Mouse (Mus musculus) right cerebral cortex, postnatal 14 days (tissue): Measurements from ENCODE around the gene Ephb6.
"Not testable (repeated sequence)": the region's sequence is repeated elsewhere in the genome, so short reads cannot be mapped to it uniquely, and the experiment has no call there.

Source experiments
- DNase-seq: peaks from one replicate; pipeline ENCODE4 v3.0.0; 2022

Ephb6 gene

DNA sequence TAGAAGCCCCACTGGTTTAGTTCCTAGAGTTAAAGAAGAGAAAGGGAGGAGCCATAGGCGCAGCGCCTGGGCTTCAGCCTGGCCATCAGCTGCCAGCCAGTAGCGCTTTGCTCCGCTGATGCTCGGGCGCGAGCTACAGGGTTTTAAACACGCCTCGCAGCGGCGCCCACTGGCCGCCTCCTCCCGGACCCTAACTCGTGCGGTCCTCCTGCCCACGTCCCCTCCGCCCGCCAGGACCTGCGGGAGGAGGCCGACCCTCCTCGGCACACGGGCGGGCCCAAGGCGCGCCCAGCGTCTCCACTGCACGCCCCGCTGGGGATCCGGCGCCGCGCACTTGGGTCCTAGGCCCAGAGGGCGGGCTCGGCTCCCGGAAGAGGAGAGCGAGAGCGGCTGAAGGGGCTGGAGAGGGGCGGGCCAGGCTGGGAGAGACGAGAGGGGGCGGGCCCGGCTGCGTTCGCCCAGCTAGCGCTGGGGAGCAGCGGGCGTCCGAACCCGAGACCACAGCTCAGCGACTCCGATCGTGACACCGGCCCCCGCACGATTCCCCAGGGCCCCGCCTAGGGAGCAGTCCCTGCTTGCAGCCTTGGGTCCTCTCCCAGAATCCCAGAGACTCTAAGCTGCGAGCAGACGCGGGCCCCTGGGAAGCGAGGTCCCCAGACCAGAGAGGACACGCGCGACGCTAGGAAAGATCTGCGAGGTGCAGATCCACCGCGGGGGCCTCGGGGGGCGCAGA lies at the start of gene Ephb6:
Gene Ephb6, plus strand, starts transcription at position 422 of the 733 bp plus-strand sequence.
- peak; percentile 73 for DNase-seq

DNA sequence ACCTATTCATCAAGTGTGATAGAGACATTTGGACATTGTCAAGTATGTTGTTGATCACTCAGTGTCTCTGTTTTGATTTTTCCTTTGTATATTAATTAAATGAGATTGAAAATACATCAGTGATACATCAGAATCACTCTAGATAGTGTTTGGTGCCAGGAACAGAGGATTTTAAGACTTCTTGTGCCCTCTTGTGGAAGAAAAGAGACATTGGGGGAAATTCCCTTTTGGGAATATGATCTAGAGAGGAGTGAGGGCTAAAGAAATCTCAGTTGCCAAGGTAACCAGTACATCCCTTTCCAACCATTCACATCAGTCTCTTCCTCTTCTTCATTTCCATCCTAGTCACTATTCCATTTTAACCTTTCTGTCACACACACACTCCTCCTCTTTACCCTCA lies 48.9 kb upstream of the Ephb6 start:
- no peak for DNase-seq

DNA sequence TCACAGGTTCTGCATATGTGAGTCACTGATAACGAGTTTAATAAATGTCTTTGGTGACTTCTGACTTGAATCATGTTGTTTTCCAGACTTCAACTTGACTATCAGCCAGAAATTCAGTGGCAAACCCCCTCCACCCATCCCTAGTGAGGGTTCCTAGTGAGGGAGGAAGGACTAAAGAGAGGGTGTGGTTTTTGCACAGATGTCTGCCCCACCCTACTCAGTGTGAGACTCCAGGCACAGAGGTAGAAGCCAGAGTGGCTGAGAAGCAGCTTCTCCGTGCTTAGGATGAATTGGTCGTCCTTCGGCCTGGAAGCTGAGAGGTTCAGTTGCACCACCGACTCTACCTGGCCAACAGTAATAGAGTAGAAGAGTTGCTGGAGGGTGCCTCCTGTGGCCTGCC lies 47.8 kb upstream of the Ephb6 start:
- DNase-seq = no peak

DNA sequence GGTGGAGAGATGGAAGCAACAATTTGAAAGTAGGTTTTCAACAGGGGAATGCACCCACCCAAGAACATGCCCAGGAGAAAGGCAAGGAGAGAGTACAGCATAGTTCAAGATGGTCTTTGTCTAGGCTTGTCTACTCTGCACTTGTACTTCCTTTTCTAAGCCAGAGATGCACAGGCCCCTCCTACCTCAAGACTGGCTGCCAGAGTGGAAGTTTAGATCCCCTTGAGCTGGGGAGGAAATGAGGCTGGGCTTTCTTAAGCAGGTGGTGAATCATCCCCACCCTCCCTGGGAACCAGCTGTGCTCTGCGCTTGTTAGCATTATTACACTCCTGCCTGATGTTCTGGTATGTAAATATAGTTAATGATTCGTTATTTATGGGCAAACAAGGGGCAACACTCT lies 47.0 kb upstream of the Ephb6 start:
- no peak for DNase-seq

DNA sequence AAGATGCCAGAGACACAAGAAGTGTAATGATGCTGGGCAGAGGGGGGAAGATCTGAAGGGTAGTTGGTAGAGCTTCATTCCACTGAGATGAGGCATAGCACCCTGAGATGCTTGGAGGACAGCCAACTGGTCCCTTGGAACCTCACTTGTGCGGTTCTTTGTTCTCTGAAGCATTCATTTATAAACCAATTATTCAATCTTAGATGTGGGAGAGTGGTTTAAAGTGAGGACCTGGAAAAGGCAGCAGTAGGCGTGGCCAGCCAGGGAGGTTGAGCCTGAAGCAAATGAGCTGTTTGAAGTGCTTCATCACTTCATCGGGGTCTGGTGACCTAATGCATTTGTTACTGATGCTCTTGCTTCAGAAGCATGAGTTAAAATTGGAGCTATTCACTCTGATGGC lies 46.0 kb upstream of the Ephb6 start:
- no peak for DNase-seq

DNA sequence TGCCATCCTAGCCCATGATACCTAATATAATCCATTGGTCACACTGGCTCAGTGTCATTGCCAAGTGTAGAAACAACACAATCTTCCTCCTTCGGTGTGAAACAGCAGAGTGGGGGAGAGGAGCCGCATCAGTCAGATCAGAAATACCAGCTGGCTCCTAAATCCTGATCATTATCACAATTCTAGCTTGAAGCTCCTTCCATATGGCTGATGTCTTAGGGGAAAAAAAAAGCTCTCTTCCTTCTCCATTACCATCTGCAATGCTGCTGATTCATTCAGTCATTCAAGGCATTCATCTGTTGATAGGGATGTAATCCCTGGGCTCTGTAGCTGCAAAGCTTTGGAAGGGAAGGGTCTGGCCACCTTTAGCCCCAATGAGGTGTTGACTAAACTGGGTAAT lies 45.0 kb upstream of the Ephb6 start:
- DNase-seq = no peak

DNA sequence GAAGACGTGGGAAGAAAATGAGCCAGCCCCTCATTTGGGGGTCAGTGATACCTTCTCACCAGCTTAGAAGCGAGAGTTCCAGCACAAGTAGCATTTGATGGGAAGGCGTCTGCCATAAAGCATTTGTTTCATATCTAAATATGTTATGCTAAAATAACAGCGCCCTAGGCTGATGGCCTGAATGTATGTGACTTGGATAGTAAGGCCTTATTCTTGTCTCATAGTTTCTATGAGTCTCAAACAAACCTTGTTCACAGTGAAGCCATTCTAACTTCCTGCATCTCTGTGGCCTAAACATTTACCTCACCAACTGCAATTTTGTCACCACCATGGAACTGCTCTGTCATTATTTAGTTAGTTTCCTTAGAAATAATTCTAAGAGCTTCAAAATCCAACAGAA lies 42.7 kb upstream of the Ephb6 start:
- no peak for DNase-seq

DNA sequence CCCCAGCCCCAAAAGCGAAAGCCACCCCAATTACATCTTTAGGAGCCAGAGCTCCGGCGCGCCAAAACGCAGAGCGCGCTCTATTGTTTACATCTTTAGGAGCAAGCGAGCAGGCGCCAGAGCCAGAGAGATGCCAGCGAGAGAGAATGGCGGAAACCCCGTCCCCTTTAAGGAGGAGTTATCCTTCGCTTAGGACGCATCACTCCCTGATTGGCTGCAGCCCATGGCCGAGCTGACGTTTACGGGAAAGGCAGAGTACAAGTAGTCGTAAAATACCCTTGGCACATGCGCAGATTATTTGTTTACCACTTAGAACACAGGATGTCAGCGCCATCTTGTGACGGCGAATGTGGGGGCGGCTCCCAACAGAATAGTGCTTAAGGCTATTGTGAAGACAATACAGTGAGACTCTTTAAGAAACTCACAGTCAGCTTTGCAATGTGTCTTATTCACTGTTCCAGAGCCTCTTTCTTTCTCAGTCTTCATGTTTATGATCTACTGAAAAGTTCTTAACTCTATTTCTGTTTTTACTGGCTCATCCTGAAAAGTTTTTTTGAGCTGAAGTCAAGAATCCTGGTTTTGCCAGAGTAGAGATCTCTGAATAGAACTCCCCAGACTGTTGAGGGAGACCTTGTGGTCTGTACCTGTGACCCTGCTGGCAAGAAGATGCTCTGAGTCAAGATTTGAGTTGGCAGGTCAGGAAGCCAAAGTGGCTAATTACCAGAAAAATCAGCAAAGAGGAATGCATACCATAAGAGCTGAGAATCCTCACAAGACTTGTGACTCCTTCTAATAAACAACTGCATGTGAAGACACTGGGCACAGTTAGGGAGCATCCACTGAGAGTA lies 42.0 kb upstream of the Ephb6 start:
- not testable (repeated sequence) for DNase-seq

DNA sequence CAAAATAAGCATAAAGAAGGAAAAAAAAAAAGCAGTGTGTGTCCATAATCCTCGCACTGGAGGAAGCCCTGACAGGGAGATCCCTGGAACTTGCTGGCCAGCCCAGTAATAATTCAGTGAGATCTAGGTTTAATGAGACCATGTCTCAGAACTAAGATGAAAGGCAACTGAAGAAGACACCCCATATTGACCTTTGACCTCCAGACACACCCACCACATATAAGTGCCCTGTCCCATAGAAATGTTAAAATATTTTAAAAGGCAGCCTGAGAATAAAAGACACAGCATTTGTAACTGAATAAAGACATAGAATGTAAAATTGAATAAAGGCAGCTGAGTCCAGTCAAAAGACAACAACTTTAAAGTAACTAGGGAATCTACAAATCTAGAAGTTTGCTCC lies 40.0 kb upstream of the Ephb6 start:
- no peak for DNase-seq

DNA sequence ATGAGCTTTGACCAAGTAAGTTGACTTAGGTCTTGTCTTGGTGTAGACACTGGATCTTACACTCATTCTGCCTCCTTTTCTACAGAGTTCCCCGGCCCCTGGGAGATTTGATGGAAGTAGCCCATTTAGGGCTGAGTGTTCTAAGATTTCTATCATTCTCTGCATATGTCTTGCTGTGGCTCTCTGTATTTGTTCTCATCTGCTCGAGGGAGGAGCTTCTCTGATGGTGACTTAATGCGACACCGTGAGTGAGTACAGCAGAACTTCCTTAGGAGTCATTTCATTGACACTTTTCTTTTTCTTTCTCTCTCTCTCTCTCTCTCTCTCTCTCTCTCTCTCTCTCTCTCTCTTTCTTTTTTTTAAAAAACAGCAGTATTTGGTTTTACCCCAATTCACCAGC lies 38.3 kb upstream of the Ephb6 start:
- DNase-seq = no peak

DNA sequence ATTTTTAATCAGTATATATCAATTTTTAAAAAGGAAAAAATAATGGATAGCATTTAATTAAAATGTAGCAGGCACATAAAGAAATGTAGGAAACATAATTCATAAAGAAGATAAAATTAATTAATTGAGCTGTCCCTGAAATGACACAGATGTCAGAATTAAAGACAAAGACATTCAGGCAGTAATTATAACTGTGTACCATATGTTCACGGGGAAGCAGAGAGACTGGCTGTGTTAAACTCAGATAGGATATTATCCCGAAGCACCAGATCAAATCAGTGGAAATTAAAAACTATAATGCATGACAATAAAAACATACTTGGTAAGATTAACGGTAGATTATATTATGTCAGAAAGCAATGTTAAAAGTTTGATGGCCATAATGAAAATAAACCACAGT lies 36.2 kb upstream of the Ephb6 start:
- DNase-seq = no peak

DNA sequence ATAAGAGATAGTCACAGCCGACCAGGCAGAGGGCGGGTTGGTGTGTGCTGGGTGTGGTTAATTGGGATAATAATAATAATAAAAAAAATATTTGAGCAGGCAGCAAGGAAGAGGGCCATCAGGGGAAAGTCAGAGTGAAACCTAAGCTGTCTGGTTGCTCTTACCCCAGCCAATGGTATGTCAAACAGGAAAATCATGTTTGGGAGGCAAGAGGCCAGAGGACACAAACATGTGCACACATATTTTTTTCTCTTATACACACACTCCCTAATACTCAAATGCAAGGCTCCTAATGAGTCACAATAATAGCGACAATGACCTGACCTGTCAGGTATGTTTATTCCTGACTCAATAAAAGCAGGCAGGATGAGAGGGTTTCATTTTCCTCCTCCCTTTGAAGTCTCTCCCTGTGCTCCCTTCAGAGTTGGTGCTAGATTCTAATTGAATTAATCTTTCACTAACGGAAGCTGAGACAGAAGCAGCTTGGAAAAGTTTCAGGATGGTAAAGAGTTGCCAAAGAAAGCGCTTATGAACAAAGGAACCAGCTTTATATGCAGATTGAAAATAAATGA lies 28.7 kb upstream of the Ephb6 start:
- DNase-seq = no peak

DNA sequence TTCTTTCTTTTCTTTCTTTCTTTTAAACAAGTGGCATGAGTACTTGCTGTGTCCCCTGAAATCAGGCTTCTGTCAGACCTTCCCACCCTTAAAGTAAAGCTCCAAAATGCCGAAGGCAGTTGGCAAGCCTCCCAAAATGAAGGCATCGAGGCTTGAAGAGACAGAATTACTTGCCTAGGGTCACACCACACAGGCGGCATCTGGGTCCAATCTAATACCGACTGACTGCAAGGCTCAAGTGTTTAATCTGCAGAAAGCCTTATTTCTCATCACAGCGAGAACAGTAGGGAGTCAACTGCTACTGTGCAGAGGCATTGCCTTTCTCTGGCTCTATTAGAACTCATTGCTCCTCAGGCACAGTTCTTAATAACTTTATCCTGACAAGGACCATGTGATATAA lies 28.0 kb upstream of the Ephb6 start:
- DNase-seq = no peak

DNA sequence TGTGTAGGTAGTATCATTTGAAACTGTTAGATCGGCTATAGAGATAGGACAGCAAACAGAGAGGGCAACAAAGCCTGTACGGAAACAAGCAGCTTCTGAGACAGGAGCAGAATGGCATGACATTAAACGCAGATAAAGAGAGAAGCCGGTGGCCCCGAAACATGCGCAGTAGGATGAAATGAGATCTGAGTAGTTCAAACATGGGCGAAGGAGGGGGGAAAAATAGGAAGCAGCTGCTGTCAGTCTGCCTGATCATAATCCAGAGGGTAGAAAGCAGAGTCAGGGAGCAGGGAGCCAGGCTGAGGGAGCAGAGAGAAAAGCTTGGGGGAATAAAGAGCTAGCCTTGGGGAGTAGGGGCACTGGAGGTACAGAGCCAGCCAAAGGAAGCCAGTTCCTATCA lies 24.0 kb upstream of the Ephb6 start:
- no peak for DNase-seq

DNA sequence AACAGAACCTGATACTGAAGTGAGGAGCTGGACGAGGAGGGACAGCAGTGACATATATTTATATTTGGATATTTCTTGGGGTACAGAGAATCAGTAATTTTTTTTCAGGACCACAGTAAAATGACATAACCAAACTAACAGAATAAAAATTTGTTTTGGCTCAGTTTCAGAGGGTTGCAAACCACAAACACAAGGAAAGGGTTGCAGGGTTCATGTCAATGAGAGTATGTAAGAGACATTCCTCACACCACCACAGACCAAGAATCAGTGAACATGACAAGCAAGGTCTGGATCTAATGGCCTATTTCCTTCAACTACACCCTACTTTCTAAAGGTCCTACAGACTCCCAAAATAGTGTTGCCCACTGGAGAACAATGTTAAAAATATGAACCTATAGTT lies 23.1 kb upstream of the Ephb6 start:
- DNase-seq = no peak

DNA sequence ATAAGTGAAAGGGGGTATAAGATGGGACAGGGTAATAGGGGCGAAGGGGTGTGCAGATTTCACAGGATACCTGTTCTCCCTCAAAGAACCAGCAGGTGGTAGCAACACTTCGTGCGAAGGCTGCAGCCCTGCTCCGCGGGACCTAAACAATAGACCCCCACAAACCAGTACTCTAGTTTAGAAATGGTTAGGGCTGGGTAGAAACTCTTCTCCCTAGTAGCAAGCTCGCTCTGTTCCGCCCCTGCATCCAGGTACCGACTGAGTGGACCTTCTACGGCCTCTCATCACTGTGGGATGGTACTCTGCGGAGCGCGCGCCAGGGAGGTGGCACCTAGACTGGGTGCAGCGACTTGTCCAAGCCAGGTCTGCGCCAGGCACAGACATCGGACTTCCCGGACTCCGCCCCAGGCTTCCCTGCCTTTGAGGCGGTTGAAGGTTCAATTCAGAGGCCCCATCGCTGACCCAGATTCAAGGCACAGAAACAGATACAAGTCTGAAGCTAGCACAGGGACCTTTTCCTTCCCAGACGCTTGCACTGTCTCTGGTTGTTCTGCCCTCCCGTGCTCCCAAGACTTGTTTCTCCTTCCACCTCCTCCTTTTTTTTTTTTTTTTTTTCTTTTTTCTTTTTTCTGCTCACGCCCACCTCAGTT lies 756 bp upstream of the Ephb6 start:
- DNase-seq = peak; percentile 58

DNA sequence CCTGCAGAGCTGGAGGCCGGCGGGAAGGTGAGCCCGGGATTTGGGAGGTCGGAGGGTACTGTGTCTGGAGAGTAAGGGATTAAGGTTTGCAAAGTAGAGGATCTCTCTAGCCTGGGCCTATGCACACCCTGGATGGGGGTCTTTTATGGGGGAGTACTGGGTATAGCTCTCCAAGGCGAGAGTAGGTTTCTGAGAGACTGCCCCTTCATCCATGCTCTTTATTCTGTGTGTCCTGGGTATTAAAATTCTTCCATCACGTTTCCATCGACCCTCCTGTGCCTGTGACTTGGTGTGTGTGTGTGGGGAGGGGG lies 467 bp downstream of the Ephb6 start:
- DNase-seq = no peak

DNA sequence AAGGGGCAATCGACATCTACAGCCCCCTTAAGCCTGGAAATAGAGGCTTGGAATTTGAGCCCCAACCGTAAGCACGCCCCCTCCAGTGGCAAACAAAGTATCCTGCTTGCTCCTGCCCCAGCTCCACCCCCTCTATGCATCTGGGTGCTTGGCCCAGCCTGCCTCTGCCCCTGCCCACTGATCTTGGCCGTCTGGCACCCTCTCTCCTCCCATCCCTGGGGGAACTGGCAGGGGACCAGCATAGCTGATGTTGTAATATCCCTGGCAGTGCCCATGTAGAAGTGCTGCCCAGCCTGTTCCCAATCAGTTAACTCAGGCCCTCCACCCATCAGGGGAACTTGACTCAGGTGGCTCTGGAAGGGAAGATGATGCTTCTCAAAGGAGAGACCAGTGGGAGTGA lies 932 bp downstream of the Ephb6 start:
- peak; percentile 61 for DNase-seq

DNA sequence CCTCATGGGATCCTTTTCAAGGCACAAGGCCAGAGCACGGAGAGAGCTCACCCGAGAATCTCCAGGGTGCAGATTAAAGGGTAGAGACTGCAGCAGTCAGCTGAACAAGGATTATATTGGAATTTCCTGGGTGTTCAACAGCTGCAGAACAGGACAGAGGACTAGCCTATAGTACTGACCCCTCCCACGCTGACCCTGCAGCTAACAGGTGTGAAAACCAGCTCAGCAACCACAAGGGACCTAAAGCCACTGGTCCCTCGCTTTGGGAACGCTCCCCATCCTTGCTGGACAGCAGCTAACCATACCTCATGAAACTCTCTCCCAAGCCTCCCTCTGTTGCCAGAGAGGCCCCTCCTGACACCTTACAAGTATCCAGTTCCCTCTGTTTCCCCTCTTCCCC lies 2.4 kb downstream of the Ephb6 start:
- no peak for DNase-seq

DNA sequence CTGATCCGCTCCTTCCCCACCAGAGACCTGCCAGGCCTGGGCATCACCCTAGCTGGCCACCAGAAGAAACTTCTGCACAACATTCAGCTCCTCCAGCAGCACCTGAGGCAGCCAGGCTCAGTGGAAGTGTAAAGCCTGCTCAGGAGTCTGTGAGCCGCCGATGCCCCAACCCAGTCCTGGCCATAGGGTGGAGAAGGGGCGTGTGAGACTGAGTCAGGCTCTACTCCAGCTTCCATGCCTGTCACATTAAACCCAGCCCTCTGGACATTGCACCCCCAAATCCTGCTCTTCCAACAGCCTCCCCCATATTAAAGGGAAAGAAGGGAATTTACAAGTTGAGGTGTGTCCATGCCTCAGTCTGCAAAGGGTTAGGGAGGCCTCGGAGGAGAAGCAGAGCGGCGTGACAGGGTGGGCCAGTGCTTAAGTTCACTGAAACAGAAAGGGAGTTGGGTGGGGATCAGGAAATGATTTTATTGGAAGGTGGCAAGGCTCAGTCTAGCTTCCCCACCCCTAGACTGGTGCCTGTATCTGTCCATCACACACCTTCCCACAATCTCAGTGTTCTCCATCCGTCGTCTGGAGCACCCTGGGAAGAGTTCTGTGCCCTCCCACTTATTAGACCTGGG lies 15.0 kb downstream of the Ephb6 start:
- DNase-seq = no peak

DNA sequence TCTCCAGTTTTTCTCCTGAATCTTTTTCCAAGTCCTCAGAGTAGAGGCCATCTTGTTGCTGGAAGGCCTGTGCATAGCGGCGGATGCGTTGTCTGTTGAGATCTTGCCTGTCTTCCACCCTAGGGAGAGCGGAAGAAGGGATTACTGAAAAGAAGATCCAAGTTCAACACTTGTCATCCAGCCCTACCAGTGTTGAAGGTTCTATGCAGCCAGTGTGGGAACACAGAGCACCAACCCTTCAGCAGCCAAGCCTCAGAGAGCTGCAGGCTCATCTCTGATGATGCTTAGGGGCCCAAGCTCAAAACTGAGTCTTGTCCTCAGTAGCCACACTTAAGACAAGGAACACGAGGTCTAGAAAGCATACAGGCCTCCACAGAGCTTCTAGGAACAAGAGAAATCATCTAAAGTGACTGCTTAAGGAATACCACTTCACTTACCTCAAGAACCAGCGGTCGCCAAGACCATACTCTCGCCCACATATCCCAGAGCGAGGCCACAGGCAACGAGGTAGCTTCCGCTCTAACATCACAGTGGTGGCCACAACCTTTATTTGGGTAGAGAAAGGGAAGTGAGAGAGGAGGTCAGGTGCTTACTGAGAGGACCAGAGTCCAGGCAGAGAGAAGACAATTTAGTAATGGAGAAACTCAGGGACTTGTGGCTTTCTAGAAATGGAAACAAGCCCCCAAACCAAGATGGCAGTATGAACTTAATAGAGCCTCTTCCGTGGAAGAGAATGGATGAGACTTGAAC lies 16.1 kb downstream of the Ephb6 start:
- DNase-seq = no peak

DNA sequence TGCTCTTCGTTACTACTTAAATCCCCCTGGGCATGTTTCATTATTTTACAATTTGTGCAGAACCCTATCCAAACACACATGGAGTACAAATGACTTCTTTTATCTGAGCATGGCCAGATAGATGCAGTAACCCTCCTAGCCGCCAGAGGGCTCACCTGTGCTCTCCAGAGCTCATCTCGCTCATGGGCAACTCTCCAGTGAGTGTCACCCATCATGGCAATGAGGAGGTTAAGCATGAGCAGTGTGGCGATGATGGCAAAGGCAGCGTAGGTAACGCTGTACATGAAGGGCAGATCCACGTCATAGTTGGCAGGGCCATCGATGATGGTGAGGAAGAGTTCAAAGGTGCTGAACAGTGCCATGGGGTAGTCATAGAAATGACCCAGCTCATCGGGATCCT lies 17.4 kb downstream of the Ephb6 start:
- DNase-seq = peak; percentile 69

DNA sequence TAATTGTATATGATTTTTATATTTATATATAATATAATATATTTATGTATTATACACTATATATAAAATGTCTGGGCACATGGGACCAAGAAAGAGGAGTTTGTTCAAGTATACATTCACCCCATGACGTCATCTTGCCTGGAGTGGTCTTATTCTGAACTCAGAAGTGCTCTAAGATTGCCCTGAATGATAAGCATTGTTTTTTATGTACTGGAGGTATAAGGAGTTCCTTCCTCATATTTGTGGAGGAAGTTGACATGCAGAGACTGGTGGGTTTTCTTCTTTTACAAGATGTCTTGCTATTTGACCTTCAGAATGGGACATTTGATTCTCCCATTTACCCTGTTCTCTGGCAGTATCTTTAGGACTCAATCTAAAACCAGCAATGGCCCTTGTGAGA lies 22.9 kb downstream of the Ephb6 start:
- DNase-seq = no peak
